Mouse (Mus musculus): ENCODE data around the gene Arf6. TPM values are rescaled to one million over a fixed set of nuclear protein-coding genes. Genes with fewer than 3 reads are reported as not detected.

The Arf6 gene
- polyA plus RNA-seq, 1 experiment from 2014 or later: 78.4 TPM

GRCm38 (mm10) chr12:69389273-69389938, 17.5 kb downstream of the Arf6 start:
- Histone ChIP-seq H3K27me3 (no peaks in the 10 kb centered on the region), H3K9ac (no peak overlapping the region), H3K9me3 (replicated peaks) (no peaks in the 10 kb centered on the region), H3K27ac (replicated peaks) (no peak overlapping the region), H3K4me1 (peaks cover 6% of the 10 kb centered on the region; the same call in 1 of the 2 replicates), H3K4me2 (replicated peaks) (no peak overlapping the region), H3K4me3 (replicated peaks) (no peak overlapping the region), H3K36me3 (no peaks in the 10 kb centered on the region)
- ATAC-seq (ENCODE audit: insufficient number of reproducible peaks, low FRiP score, low TSS enrichment, low read depth): no peak
- 51% methylated on average over 7 of the region's 7 CpGs for WGBS

- Histone ChIP-seq H3K9ac (no peak overlapping the region), H3K4me2 (replicated peaks) (no peak overlapping the region), H3K9me3 (replicated peaks) (no peaks in the 10 kb centered on the region), H3K36me3 (no peaks in the 10 kb centered on the region), H3K4me1 (peaks cover 6% of the 10 kb centered on the region; the same call in 1 of the 2 replicates), H3K27me3 (no peaks in the 10 kb centered on the region), H3K4me3 (replicated peaks) (no peak overlapping the region), H3K27ac (replicated peaks) (no peak overlapping the region)
- WGBS: 63% methylated on average over 7 of the region's 7 CpGs
- no peak for ATAC-seq (ENCODE audit: insufficient number of reproducible peaks, low FRiP score, low TSS enrichment, low read depth)
These were observed 18.2 kb downstream of the Arf6 start for GRCm38 (mm10) chr12:69390000-69390698.

GRCm38 (mm10) chr12:69393076-69393475, 21.1 kb downstream of the Arf6 start:
- no peaks in the 10 kb centered on the region for H3K27me3 ChIP-seq
- no peak overlapping the region for H3K4me3 ChIP-seq (replicated peaks)
- WGBS: 64% methylated on average over 10 of the region's 10 CpGs
- no peaks in the 10 kb centered on the region for H3K36me3 ChIP-seq
- H3K4me1 ChIP-seq: peaks cover 6% of the 10 kb centered on the region; the same call in 1 of the 2 replicates
- no peak overlapping the region for H3K9ac ChIP-seq
- ATAC-seq (ENCODE audit: insufficient number of reproducible peaks, low FRiP score, low TSS enrichment, low read depth): no peak
- no peak overlapping the region for H3K4me2 ChIP-seq (replicated peaks)
- H3K9me3 ChIP-seq (replicated peaks): no peaks in the 10 kb centered on the region
- H3K27ac ChIP-seq (replicated peaks): no peak overlapping the region

- H3K27me3 ChIP-seq: no peaks in the 10 kb centered on the region
- no peak for ATAC-seq (ENCODE audit: insufficient number of reproducible peaks, low FRiP score, low TSS enrichment, low read depth)
These were observed 22.5 kb downstream of the Arf6 start for GRCm38 (mm10) chr12:69394456-69394855.

GRCm38 (mm10) chr12:69400367-69400766, 28.4 kb downstream of the Arf6 start:
- H3K9ac ChIP-seq: no peak overlapping the region
- no peaks in the 10 kb centered on the region for H3K27me3 ChIP-seq
- no peak overlapping the region for H3K4me2 ChIP-seq (replicated peaks)
- no peaks in the 10 kb centered on the region for H3K36me3 ChIP-seq
- H3K4me1 ChIP-seq: peaks cover 9% of the 10 kb centered on the region; the same call in 1 of the 2 replicates
- H3K27ac ChIP-seq (replicated peaks): no peak overlapping the region
- no peaks in the 10 kb centered on the region for H3K9me3 ChIP-seq (replicated peaks)
- H3K4me3 ChIP-seq (replicated peaks): no peak overlapping the region
- 84% methylated on average over 4 of the region's 4 CpGs for WGBS
- no peak for ATAC-seq (ENCODE audit: insufficient number of reproducible peaks, low FRiP score, low TSS enrichment, low read depth)

More at GRCm38 (mm10) chr12:69394456-69394855, 22.5 kb downstream of the Arf6 start:
- H3K9me3 ChIP-seq (replicated peaks): no peaks in the 10 kb centered on the region
- H3K9ac ChIP-seq: no peak overlapping the region
- no peak overlapping the region for H3K4me3 ChIP-seq (replicated peaks)
- no peak overlapping the region for H3K27ac ChIP-seq (replicated peaks)
- 70% methylated on average over 6 of the region's 6 CpGs for WGBS
- no peaks in the 10 kb centered on the region for H3K36me3 ChIP-seq
- no peak overlapping the region for H3K4me2 ChIP-seq (replicated peaks)
- peaks cover 6% of the 10 kb centered on the region; the same call in 1 of the 2 replicates for H3K4me1 ChIP-seq

- no peaks in the 10 kb centered on the region for H3K9me3 ChIP-seq (replicated peaks)
- no peak overlapping the region for H3K9ac ChIP-seq
- no peak for ATAC-seq (ENCODE audit: insufficient number of reproducible peaks, low FRiP score, low TSS enrichment, low read depth)
- no peak overlapping the region for H3K4me3 ChIP-seq (replicated peaks)
- H3K4me1 ChIP-seq: peaks cover 9% of the 10 kb centered on the region; the same call in 1 of the 2 replicates
- no peak overlapping the region for H3K4me2 ChIP-seq (replicated peaks)
- no peaks in the 10 kb centered on the region for H3K36me3 ChIP-seq
- H3K27me3 ChIP-seq: no peaks in the 10 kb centered on the region
- no peak overlapping the region for H3K27ac ChIP-seq (replicated peaks)
- 25% methylated on average over 2 of the region's 2 CpGs for WGBS
These were observed 28.9 kb downstream of the Arf6 start for GRCm38 (mm10) chr12:69400871-69401286.

- peak overlapping the region; percentile 4; the same call in 1 of the 2 replicates for H3K27ac ChIP-seq (replicated peaks)
- no peak for ATAC-seq (ENCODE audit: insufficient number of reproducible peaks, low FRiP score, low TSS enrichment, low read depth)
- no peaks in the 10 kb centered on the region for H3K36me3 ChIP-seq
- H3K9ac ChIP-seq: no peak overlapping the region
- WGBS: 21% methylated on average over 9 of the region's 9 CpGs
- H3K4me2 ChIP-seq (replicated peaks): no peak overlapping the region
- H3K9me3 ChIP-seq (replicated peaks): no peaks in the 10 kb centered on the region
- H3K4me3 ChIP-seq (replicated peaks): no peak overlapping the region
- peaks cover 9% of the 10 kb centered on the region; the same call in 1 of the 2 replicates for H3K4me1 ChIP-seq
- H3K27me3 ChIP-seq: no peaks in the 10 kb centered on the region
These were observed 30.1 kb downstream of the Arf6 start for GRCm38 (mm10) chr12:69402100-69402499.

- Histone ChIP-seq H3K4me3 (replicated peaks) (no peak overlapping the region), H3K4me2 (replicated peaks) (no peak overlapping the region), H3K9me3 (replicated peaks) (no peaks in the 10 kb centered on the region), H3K27ac (replicated peaks) (no peak overlapping the region), H3K27me3 (no peaks in the 10 kb centered on the region), H3K36me3 (no peaks in the 10 kb centered on the region), H3K4me1 (peaks cover 9% of the 10 kb centered on the region; the same call in 1 of the 2 replicates), H3K9ac (no peak overlapping the region)
- ATAC-seq (ENCODE audit: insufficient number of reproducible peaks, low FRiP score, low TSS enrichment, low read depth): no peak
- WGBS: 87% methylated on average over 13 of the region's 13 CpGs
These were observed 30.7 kb downstream of the Arf6 start for GRCm38 (mm10) chr12:69402594-69403167.

- ATAC-seq (ENCODE audit: insufficient number of reproducible peaks, low FRiP score, low TSS enrichment, low read depth): no peak
- Histone ChIP-seq H3K36me3 (no peaks in the 10 kb centered on the region), H3K27me3 (no peaks in the 10 kb centered on the region), H3K9me3 (replicated peaks) (no peaks in the 10 kb centered on the region), H3K4me3 (replicated peaks) (no peak overlapping the region), H3K27ac (replicated peaks) (no peak overlapping the region), H3K4me1 (no peaks in the 10 kb centered on the region), H3K9ac (no peak overlapping the region), H3K4me2 (replicated peaks) (no peak overlapping the region)
- WGBS: 52% methylated on average over 5 of the region's 5 CpGs
These were observed 38.8 kb downstream of the Arf6 start for GRCm38 (mm10) chr12:69410767-69411166.

GRCm38 (mm10) chr12:69411936-69412335, 40.0 kb downstream of the Arf6 start:
- H3K9me3 ChIP-seq (replicated peaks): no peaks in the 10 kb centered on the region
- 56% methylated on average over 4 of the region's 4 CpGs for WGBS
- H3K9ac ChIP-seq: no peak overlapping the region
- H3K36me3 ChIP-seq: no peaks in the 10 kb centered on the region
- no peaks in the 10 kb centered on the region for H3K4me1 ChIP-seq
- H3K27me3 ChIP-seq: no peaks in the 10 kb centered on the region
- no peak overlapping the region for H3K27ac ChIP-seq (replicated peaks)
- ATAC-seq (ENCODE audit: insufficient number of reproducible peaks, low FRiP score, low TSS enrichment, low read depth): no peak
- H3K4me2 ChIP-seq (replicated peaks): no peak overlapping the region
- no peak overlapping the region for H3K4me3 ChIP-seq (replicated peaks)

- Histone ChIP-seq H3K27me3 (no peaks in the 10 kb centered on the region), H3K36me3 (no peaks in the 10 kb centered on the region), H3K4me1 (peaks cover 3% of the 10 kb centered on the region; the same call in 1 of the 2 replicates), H3K9me3 (replicated peaks) (no peaks in the 10 kb centered on the region), H3K4me3 (replicated peaks) (no peak overlapping the region), H3K9ac (no peak overlapping the region), H3K27ac (replicated peaks) (no peak overlapping the region), H3K4me2 (replicated peaks) (no peak overlapping the region)
- ATAC-seq (ENCODE audit: insufficient number of reproducible peaks, low FRiP score, low TSS enrichment, low read depth): no peak
- WGBS: 58% methylated on average over 3 of the region's 3 CpGs
These were observed 41.4 kb downstream of the Arf6 start for GRCm38 (mm10) chr12:69413303-69413702.

Measured in embryonic facial prominence, embryonic 15.5 days (tissue).